Mouse (Mus musculus) intestine, embryonic 15.5 days (tissue): ENCODE data around the gene Zfp512b. TPM values are rescaled to one million over a fixed set of nuclear protein-coding genes. Genes with fewer than 3 reads are reported as not detected.
A peak's percentile ranks its signal among the peaks of the same experiment; 100 is the strongest.

Source experiments
- ATAC-seq: fragments of 200-750 bp; cut with Nextera tagmentation; 2 replicates; pipeline ENCODE4 v1.8.0; 2017; ENCODE audit warnings: moderate TSS enrichment, moderate library complexity
- H3K27ac ChIP-seq: fragments of 300-500 bp; sonication (generic); 2 replicates; pipeline ENCODE4 v1.5.1; 2015; ENCODE audit warnings: mild to moderate bottlenecking, inconsistent platforms
- H3K27me3 ChIP-seq: fragments of 300-500 bp; sonication (generic); replicated peaks from 2 replicates; pipeline ENCODE4 v1.6.1; 2015; ENCODE audit warnings: inconsistent platforms
- H3K36me3 ChIP-seq: fragments of 300-500 bp; sonication (generic); 2 replicates; pipeline ENCODE4 v1.6.1; 2015; ENCODE audit warnings: inconsistent platforms
- H3K4me1 ChIP-seq: fragments of 300-500 bp; sonication (generic); replicated peaks from 2 replicates; pipeline ENCODE4 v1.6.1; 2015; ENCODE audit warnings: inconsistent platforms
- H3K4me2 ChIP-seq: fragments of 300-500 bp; sonication (generic); replicated peaks from 2 replicates; pipeline ENCODE4 v1.6.1; 2015; ENCODE audit warnings: mild to moderate bottlenecking, inconsistent platforms
- H3K4me3 ChIP-seq: fragments of 300-500 bp; sonication (generic); replicated peaks from 2 replicates; pipeline ENCODE4 v1.5.1; 2015; ENCODE audit warnings: inconsistent platforms
- H3K9ac ChIP-seq: fragments of 300-500 bp; sonication (generic); 2 replicates; pipeline ENCODE4 v1.6.1; 2015; ENCODE audit warnings: inconsistent platforms
- H3K9me3 ChIP-seq: fragments of 300-500 bp; sonication (generic); 2 replicates; pipeline ENCODE4 v1.6.1; 2016; ENCODE audit warnings: inconsistent platforms
- WGBS: fragments of 180-500 bp; shearing (Covaris S2); methylation state at CpG from one replicate; pipeline ENCODE4 v1.1.7; 2015; 5-methylcytosine and 5-hydroxymethylcytosine counted together
- polyA plus RNA-seq: library from polyadenylated mRNA; unstranded; fragments of >200 nt; fragmentation: Nextera tagmentation; extraction: Ambion mirVana; gene quantifications from 2 replicates; pipeline ENCODE4 v1.2.1, GENCODE M21; 2015

Zfp512b gene
- 32.0 and 34.2 TPM in 2 replicates for polyA plus RNA-seq

DNA sequence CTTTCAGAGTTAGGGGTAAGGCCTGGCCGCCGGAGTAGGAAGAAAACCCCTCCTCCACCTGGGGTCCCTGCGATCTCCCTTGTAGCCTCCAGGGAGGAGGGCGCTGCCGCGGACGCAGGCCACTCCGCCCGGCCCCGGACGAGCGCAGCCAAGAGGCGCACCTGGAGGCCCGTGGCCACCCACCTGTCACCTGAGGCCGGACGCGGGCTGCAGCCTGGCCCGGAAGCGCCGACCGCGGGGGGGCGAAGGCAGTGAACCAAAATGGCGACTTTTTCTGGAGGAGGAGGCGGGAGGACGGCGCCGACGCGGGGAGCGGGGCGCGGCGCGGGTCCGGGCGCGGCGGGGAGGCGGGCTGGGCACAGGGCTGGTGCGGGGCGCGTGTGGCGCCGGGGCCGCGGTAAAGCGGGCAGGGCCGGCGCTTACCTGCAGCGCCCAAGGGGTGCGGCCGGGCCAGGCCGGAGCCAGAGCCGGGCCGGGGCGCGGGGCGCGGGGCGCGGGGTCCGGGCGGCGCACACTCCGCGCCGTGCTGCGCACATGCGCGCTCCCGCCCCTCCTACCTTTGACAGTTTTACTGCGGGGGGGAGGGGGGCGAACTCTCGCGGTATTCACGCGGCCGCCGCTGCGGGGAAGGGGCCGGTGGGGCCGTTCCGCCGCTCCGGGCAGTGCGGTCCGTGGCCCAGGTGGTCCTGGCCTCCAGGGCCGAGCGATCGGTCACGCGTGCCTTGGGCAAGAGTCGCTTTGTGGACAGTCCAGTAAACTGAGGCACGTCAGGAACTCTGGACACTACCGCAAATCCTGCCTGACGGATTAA, at the start of gene Zfp512b:
TSS of gene Zfp512b (minus strand) at position 573 of the 811 bp plus-strand sequence.
- peak; percentile 83 for ATAC-seq
- Histone ChIP-seq H3K27me3 (no peaks in the 10 kb centered on the region), H3K4me2 (peak within 1 kb of the TSS; percentile 77), H3K9me3 (no peaks in the 10 kb centered on the region), H3K27ac (peak within 1 kb of the TSS; percentile 89), H3K36me3 (peaks cover 18% of the 10 kb centered on the region; the same call in 1 of the 2 replicates), H3K9ac (peak within 1 kb of the TSS; percentile 87), H3K4me3 (peak within 1 kb of the TSS; percentile 89), H3K4me1 (peaks cover 17% of the 10 kb centered on the region)
- under 1% methylated on average over 69 of the region's 97 CpGs for WGBS

DNA sequence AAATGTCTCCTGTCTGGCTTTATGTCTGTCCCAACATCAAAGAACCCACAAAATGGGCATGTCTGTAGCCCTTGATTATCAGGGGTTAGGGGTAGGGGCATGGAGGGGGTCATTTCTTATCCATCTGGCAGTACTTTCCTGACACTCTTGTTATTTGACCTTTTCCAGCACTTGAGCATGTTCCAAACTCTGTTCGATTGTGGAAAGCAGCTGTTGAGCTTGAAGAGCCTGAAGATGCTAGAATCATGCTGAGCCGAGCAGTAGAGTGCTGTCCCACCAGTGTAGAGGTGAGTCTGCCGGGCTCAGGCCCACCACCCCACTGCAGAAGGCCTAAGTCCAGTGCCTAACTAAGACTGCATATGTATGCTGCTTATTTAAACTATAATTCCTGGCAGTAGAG, 43.3 kb upstream of the Zfp512b start:
- Histone ChIP-seq H3K4me3 (no peak overlapping the region), H3K4me2 (no peak overlapping the region), H3K27me3 (no peaks in the 10 kb centered on the region), H3K4me1 (no peaks in the 10 kb centered on the region), H3K9ac (no peak overlapping the region), H3K36me3 (peaks cover 37% of the 10 kb centered on the region), H3K27ac (no peak overlapping the region), H3K9me3 (no peaks in the 10 kb centered on the region)
- 92% methylated on average over 3 of the region's 3 CpGs for WGBS
- no peak for ATAC-seq

DNA sequence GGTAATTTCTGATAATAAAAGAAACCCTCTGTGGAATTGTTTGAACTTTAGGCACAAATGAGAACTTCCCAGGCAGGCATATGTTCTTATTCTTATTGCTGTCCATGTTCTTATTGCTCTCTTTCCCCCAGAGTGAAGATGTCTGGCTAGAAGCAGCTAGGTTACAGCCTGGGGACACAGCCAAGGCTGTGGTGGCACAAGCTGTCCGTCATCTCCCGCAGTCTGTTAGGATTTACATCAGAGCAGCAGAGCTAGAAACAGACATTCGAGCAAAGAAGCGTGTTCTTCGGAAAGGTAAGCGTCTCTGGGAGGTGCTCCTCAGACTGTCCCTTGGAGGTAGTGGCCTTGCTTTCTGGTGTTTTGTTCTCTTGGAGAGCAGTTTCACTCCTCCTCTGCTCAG, 40.0 kb upstream of the Zfp512b start:
- 97% methylated on average over 6 of the region's 6 CpGs for WGBS
- peaks cover 31% of the 10 kb centered on the region for H3K36me3 ChIP-seq
- no peak for ATAC-seq

DNA sequence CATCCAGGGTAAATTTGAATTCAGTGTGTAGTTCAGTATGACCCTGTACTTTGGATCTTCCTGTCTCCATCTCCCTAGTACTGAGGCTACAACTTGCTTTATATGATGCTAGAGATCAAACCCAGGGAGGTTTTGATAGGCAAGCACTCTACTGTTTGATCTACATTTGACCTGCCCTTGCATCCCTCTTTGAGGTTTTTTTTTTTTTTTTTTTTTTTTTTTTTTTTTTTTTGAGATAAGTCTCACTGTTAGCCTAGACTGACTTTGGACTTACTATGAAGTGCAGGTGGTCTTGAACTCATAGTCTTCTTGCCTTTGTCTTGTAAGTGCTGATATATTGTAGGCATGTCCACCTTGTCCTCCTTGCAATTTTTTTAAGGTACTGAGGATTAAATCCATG, 35.9 kb upstream of the Zfp512b start:
- Histone ChIP-seq H3K4me1 (no peaks in the 10 kb centered on the region), H3K27ac (no peak overlapping the region), H3K4me2 (no peak overlapping the region), H3K9ac (no peak overlapping the region), H3K27me3 (no peaks in the 10 kb centered on the region), H3K36me3 (peaks cover 6% of the 10 kb centered on the region; the same call in 1 of the 2 replicates), H3K9me3 (no peaks in the 10 kb centered on the region), H3K4me3 (no peak overlapping the region)
- no peak for ATAC-seq

More for the DNA sequence above, 40.0 kb upstream of the Zfp512b start:
- Histone ChIP-seq H3K27ac (no peak overlapping the region), H3K4me2 (no peak overlapping the region), H3K27me3 (no peaks in the 10 kb centered on the region), H3K4me1 (no peaks in the 10 kb centered on the region), H3K9me3 (no peaks in the 10 kb centered on the region), H3K9ac (no peak overlapping the region), H3K4me3 (no peak overlapping the region)

DNA sequence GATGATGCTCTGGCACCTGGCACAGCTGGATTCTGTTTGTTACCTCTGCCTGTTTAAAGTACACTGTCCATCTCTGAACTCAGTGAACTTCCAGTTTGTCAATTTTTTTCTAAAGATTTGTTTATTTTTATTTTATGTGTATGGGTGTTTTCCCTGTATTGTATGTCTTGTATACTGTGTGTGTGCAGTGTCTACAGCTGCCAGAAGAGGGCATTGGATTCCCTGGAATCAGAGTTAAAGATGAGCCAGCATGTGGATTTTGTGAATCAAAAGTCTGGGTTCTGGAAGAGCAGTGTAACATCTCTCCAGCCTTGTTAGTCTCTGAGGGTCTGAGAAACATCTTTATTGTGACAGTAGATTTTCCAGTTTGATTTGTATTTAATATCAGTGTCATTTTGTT, 30.8 kb upstream of the Zfp512b start:
- H3K4me2 ChIP-seq = no peak overlapping the region
- ATAC-seq = no peak

DNA sequence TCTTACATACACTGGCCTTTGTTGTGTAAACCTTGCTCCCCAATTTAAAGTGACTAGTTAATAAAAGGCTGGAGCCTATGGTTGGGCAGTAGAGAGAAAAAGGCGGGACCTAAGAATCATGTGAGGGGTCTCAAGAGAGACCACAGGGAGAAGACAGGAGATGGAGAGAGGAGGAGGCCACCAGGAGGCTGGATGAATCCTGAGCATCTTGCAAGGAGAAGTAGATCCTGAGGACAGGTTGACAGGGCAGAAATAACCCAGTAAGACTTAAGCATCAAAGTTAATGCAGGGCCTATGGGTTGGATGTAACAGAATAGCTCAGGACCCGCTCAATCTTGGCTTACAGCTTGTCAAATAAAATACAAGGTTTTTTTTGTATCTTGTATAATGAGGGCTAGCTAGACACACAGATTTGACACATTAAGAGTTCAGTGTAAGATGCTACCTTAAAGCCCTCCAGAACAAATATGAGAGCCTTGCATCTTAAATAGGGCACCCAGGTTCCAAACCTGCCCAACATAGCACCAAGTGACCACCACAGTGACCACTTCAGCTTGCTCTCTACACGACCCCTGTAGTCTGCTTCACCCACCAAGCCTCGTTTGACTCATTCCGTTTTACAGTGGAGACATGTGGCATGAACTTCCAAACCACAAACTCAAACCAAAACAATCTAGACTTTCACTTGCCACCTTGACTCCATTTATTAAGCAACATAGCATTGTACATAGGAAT, 26.3 kb upstream of the Zfp512b start:
- H3K36me3 ChIP-seq = peaks cover 24% of the 10 kb centered on the region
- no peak overlapping the region for H3K4me3 ChIP-seq
- H3K4me2 ChIP-seq = no peak overlapping the region
- WGBS = 90% methylated on average over 5 of the region's 5 CpGs
- no peaks in the 10 kb centered on the region for H3K9me3 ChIP-seq
- H3K9ac ChIP-seq = no peak overlapping the region
- no peaks in the 10 kb centered on the region for H3K27me3 ChIP-seq
- no peak for ATAC-seq
- H3K27ac ChIP-seq = no peak overlapping the region
- no peaks in the 10 kb centered on the region for H3K4me1 ChIP-seq

More for the DNA sequence above, 30.8 kb upstream of the Zfp512b start:
- H3K4me3 ChIP-seq = no peak overlapping the region
- H3K4me1 ChIP-seq = no peaks in the 10 kb centered on the region
- H3K9me3 ChIP-seq = no peaks in the 10 kb centered on the region
- H3K9ac ChIP-seq = no peak overlapping the region
- H3K27ac ChIP-seq = no peak overlapping the region
- peaks cover 20% of the 10 kb centered on the region for H3K36me3 ChIP-seq
- H3K27me3 ChIP-seq = no peaks in the 10 kb centered on the region

DNA sequence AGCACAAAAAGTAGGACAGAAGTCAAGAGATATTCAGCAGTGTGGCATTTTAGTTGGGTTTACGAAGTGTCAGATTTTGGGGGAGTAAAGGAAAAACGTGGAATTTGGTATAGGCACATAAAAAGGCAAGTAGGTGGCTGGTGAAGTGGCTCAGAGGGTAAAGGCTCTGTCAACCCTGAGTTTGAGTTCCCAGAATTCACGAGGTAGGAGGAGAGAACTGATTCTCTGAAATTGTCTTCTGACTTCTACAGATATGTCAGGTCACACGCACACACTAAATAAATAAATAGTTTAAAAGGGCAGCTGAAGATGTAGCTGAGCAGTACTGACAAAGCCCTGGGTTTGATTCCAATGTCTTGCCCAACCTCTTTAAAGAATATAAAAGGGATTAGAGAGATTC, 9.8 kb upstream of the Zfp512b start:
- ATAC-seq = no peak
- H3K27me3 ChIP-seq = 0 out of 2 replicates have a peak, but pooled peaks cover 3% of the 10 kb centered on the region
- no peak overlapping the region for H3K4me3 ChIP-seq
- WGBS = 73% methylated on average over 4 of the region's 4 CpGs
- no peaks in the 10 kb centered on the region for H3K36me3 ChIP-seq
- no peak overlapping the region for H3K27ac ChIP-seq
- peak overlapping the region; percentile 90; the same call in 1 of the 2 replicates for H3K9ac ChIP-seq
- peaks cover 14% of the 10 kb centered on the region for H3K4me1 ChIP-seq
- peak overlapping the region; percentile 74 for H3K4me2 ChIP-seq
- no peaks in the 10 kb centered on the region for H3K9me3 ChIP-seq

DNA sequence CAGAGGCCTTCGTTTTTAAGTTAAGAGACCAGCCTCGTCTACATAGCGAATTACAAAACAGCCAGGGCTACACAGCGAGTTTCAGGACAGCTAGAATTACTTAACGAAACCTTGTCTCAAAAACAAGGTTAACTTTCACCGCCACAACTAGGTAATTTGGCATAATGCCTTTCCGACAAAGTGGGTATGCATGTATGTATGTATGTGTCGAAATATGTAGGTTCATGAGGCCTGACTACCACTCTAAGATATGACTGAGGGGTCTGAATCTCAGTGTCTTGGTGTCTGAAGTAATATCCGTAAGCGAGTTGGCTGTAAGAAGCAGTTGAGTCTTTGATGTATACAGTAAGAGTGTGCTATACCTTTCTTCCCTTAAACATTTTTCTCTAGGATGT, 9.1 kb upstream of the Zfp512b start:
- 22% methylated on average over 10 of the region's 10 CpGs for WGBS
- peak overlapping the region; percentile 90 for H3K9ac ChIP-seq
- H3K4me2 ChIP-seq = peak overlapping the region; percentile 74
- no peak for ATAC-seq
- no peaks in the 10 kb centered on the region for H3K9me3 ChIP-seq
- H3K27me3 ChIP-seq = 0 out of 2 replicates have a peak, but pooled peaks cover 3% of the 10 kb centered on the region
- H3K4me3 ChIP-seq = peak overlapping the region; percentile 87
- H3K36me3 ChIP-seq = no peaks in the 10 kb centered on the region
- peaks cover 16% of the 10 kb centered on the region for H3K4me1 ChIP-seq
- no peak overlapping the region for H3K27ac ChIP-seq

DNA sequence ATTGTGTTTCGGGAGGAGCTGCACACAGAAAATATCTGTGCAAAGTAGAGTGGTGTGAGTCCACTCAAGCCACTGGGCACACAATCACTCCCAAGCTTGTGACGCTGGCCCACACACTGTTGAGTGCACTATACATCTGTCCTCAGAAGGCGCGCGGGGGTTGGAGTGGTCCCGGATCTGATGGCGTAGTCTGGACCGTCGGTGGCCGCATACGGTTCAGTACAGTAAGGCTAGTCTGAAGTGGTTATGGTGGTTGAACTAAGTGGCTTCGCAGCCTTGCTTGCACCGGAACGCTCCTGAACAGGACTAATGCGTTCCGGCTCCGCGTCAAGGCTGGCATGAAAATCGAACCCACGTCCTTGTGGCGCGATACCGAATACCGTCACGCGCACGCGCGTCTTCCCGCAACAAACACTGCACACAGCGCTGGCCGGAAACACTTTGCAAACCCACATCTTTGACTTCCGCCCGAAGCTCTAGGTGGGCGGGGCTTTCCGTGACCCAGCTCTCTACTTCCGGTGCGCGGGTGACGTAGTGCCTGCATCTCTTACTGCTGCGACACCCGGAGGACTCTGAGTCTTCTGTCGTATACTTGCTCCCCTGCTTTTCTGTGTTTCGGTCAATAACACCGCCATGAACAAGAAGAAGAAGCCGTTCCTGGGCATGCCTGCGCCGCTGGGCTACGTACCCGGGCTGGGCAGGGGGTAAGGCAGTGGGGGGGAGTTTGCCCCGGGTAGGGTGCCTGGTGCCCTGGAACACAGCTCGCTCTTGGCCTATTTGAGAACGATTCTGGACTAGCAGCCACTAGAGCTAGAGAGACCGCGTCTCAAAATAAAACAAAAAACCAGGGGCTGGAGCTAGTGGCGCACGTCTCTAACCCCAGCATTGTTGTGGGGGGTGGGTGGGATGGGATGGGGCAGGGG, 8.5 kb upstream of the Zfp512b start:
- H3K4me3 ChIP-seq = peak overlapping the region; percentile 87
- WGBS = 2% methylated on average over 57 of the region's 57 CpGs
- ATAC-seq = peak; percentile 92

DNA sequence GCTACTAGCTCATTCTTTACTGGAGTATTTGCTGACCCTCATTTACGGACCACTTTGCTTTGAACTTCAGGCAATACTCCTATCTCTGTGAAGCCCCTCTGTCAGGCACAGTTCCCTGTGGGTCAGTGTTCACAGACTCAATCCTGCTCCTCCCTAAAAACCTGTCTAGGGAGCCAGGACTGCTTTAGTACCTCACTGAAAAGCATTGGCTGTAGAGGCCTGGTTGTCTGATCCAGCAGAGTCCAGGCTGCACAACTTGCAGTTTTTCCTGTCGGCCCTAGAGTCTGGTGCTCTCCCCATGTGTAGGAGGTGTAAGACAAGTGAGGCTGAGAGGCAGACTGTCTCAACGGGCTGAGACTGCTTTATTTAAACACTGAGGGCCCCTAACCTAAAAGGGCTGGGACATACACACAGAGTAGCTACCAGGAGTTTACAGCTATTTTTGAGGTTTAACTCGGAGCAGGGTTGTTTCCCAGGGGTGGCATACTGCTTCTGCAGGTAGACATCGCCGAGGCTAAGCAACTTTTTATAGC, 7.7 kb upstream of the Zfp512b start:
- Histone ChIP-seq H3K9ac (peak overlapping the region; percentile 59; the same call in 1 of the 2 replicates), H3K27me3 (0 out of 2 replicates have a peak, but pooled peaks cover 3% of the 10 kb centered on the region), H3K4me3 (peak overlapping the region; percentile 87), H3K4me1 (peaks cover 16% of the 10 kb centered on the region), H3K36me3 (no peaks in the 10 kb centered on the region), H3K4me2 (peak overlapping the region; percentile 74), H3K27ac (peak overlapping the region; percentile 73; the same call in 1 of the 2 replicates), H3K9me3 (no peaks in the 10 kb centered on the region)
- no peak for ATAC-seq
- WGBS = 65% methylated on average over 6 of the region's 6 CpGs

More for the DNA sequence above, 8.5 kb upstream of the Zfp512b start:
- Histone ChIP-seq H3K27ac (peak overlapping the region; percentile 73), H3K4me1 (peaks cover 16% of the 10 kb centered on the region), H3K9ac (peak overlapping the region; percentile 90), H3K27me3 (0 out of 2 replicates have a peak, but pooled peaks cover 3% of the 10 kb centered on the region), H3K36me3 (no peaks in the 10 kb centered on the region), H3K4me2 (peak overlapping the region; percentile 74), H3K9me3 (no peaks in the 10 kb centered on the region)

DNA sequence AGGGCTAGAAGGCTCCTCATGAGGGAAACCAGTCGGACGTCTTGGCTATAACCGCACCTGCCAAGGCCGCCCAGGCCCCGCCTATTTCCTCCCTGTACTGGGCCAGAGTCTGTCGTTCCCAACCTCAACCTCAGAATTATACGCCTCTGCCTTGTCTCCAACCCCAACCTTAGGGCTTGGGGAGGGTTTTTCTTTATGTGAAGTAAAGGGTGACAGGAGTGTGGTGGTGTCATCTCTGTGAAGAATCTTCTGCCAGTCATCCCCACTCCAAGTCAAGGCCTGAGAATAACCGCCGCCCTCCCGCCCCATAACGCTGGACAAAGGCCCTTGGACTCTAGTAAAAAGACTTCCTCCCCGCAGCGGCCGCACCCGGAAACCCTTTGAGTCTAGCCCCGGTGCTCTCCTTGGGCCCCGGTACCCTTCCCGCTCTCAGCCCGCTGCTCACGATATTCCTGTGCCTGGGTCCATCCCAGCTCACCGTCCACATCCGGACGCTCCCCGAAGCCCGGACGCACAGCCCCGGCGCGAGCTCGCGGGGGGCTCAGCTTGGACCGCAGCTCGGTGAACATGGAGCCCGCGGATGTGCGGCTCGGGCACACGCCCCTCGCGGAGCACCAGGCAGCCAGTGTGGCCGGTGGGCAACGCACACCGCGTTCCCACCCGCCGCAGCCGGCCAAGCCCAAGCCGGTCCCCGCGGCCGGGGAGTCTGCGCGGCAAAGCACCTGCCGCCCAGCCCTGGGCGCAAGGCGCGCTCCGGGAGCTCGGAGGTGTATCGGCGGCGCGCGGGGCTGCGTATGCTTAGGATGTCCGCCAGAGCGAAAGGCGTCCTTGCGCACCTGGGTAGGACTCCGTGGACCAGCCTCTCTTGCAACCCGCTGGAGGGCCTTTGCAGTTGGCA, 6.1 kb upstream of the Zfp512b start, which contains the start of gene Samd10:
TSS of gene Samd10 (minus strand) at position 759 of the 898 bp plus-strand sequence.
- no peaks in the 10 kb centered on the region for H3K9me3 ChIP-seq

More for the DNA sequence above, 6.1 kb upstream of the Zfp512b start, which contains the start of gene Samd10:
- Histone ChIP-seq H3K9ac (peak within 1 kb of the TSS; percentile 82), H3K4me2 (peak within 1 kb of the TSS; percentile 72), H3K27me3 (0 out of 2 replicates have a peak, but pooled peaks cover 3% of the 10 kb centered on the region), H3K27ac (peak within 1 kb of the TSS; percentile 89), H3K4me3 (peak within 1 kb of the TSS; percentile 68), H3K36me3 (no peaks in the 10 kb centered on the region), H3K4me1 (peaks cover 16% of the 10 kb centered on the region)
- WGBS = 3% methylated on average over 71 of the region's 71 CpGs
- peak; percentile 64 for ATAC-seq
